Mouse (Mus musculus) ES-E14 (cell line): ENCODE measurements around the gene Sfta2. TPM values are rescaled to one million over a fixed set of nuclear protein-coding genes. Genes with fewer than 3 reads are reported as not detected.

ENCODE experiments used
- DNase-seq: peaks from one replicate; pipeline ENCODE4 v3.0.0-alpha.2; 2013; ENCODE audit warnings: low read depth, low spot score
- H3K27ac ChIP-seq: 2 replicates; pipeline ENCODE4 v1.5.1; 2012; ENCODE audit warnings: low read depth, mild to moderate bottlenecking, low read length, moderate library complexity, mixed read lengths; ENCODE audit not compliant: poor library complexity, insufficient read depth, severe bottlenecking
- H3K36me3 ChIP-seq: 2 replicates; pipeline ENCODE4 v1.6.1; 2012; ENCODE audit warnings: mild to moderate bottlenecking, low read length, moderate library complexity, mixed read lengths; ENCODE audit not compliant: control insufficient read depth, poor library complexity, insufficient read depth, severe bottlenecking
- H3K4me1 ChIP-seq, 2 experiments: fragments of 150-350 bp in 1 of 2; sonication (generic) in 1 of 2; 2 replicates each; pipeline ENCODE4 v1.6.1; 2012; ENCODE audit warnings: low read length in 2 of 2, mild to moderate bottlenecking in 1 of 2, mixed read lengths in 1 of 2; ENCODE audit not compliant: control insufficient read depth in 2 of 2, insufficient read depth in 2 of 2, poor library complexity in 1 of 2
- H3K4me3 ChIP-seq, 2 experiments: fragments of 150-350 bp in 1 of 2; sonication (generic) in 1 of 2; 2 replicates each; pipeline ENCODE4 v1.5.1; 2012; ENCODE audit warnings: low read length in 2 of 2, low read depth in 1 of 2, mild to moderate bottlenecking in 1 of 2, mixed read lengths in 1 of 2; ENCODE audit not compliant: insufficient read depth in 1 of 2, poor library complexity in 1 of 2, severe bottlenecking in 1 of 2
- H3K9ac ChIP-seq: 2 replicates; pipeline ENCODE4 v1.6.1; 2012; ENCODE audit warnings: low read depth, mild to moderate bottlenecking, low read length, mixed read lengths; ENCODE audit not compliant: poor library complexity, insufficient read depth, severe bottlenecking
- H3K9me3 ChIP-seq: fragments of 150-350 bp; sonication (generic); 2 replicates; pipeline ENCODE4 v1.6.1; 2012; ENCODE audit warnings: low read depth, mild to moderate bottlenecking, low read length; ENCODE audit not compliant: control insufficient read depth, insufficient read depth
- CHD2 ChIP-seq: IDR thresholded peaks from 2 replicates; pipeline ENCODE4 v1.6.1; 2014; ENCODE audit warnings: mild to moderate bottlenecking, low read depth, low read length, inconsistent platforms
- HCFC1 ChIP-seq: IDR thresholded peaks from 2 replicates; pipeline ENCODE4 v1.6.1; 2012; ENCODE audit warnings: low read length, inconsistent platforms, borderline replicate concordance; ENCODE audit not compliant: insufficient read depth
- MAFK ChIP-seq: IDR thresholded peaks from 2 replicates; pipeline ENCODE4 v1.6.1; 2014; ENCODE audit warnings: mild to moderate bottlenecking, low read depth, low read length, inconsistent platforms; ENCODE audit not compliant: insufficient read depth
- ZC3H11A ChIP-seq: IDR thresholded peaks from 2 replicates; pipeline ENCODE4 v1.6.1; 2012; ENCODE audit warnings: low read depth, mild to moderate bottlenecking, inconsistent platforms, low read length, borderline replicate concordance
- ZNF384 ChIP-seq: IDR thresholded peaks from 2 replicates; pipeline ENCODE4 v1.6.1; 2012; ENCODE audit warnings: low read depth, low read length, inconsistent platforms
- in situ Hi-C, 2 experiments: fragments of 600-800 bp; cut with MboI; formaldehyde crosslinking; loops; one replicate each; pipeline ENCODE4 v1.15.1; 2025; ENCODE audit warnings: low sequenced_read_pairs in 2 of 2, inconsistent platforms in 1 of 2; ENCODE audit not compliant: unreplicated experiment in 2 of 2
- total RNA-seq: library from RNA; depleted of rRNA; stranded (reverse); fragments of 300-350 nt; gene quantifications from 2 replicates; pipeline ENCODE4 v1.2.3, GENCODE M21; 2012

The Sfta2 gene
- total RNA-seq, 1 experiment, result not detected

DNA sequence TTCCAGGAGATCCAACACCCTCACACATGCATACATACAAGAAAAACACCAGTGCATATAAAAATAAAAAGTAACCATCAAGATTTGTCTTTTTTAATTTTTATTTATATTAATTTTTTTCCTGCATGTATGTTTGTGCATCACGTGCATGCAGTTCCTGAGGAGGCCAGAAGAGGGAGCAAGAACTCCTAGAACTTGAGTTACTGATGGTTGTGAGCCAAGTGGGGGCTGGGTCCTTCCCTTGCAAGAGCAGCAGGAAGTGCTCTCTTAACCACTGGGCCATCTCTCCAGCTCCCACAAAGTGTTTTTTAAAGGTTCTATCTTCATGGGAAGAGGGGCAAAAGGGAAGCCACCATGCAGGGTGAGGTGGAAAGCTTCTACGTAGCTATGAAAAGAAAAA is 93.9 kb downstream of the Sfta2 start:
- in situ Hi-C loops, result no loop called here
- peak; percentile 83 for DNase-seq
- peaks cover 5 to 15% of the 10 kb centered on the region in 2 experiments; a peak in 3 of 4 replicates for H3K4me1 ChIP-seq
- H3K36me3 ChIP-seq, result peaks cover 3% of the 10 kb centered on the region; the same call in 1 of the 2 replicates
- H3K27ac ChIP-seq, result no peak overlapping the region
- no peak overlapping the region for H3K4me3 ChIP-seq
- no peak for TF ChIP-seq CHD2
- no peak for TF ChIP-seq MAFK
- no peak for TF ChIP-seq ZNF384
- TF ChIP-seq HCFC1, result no peak
- TF ChIP-seq ZC3H11A, result no peak
- H3K9ac ChIP-seq, result no peak overlapping the region
- no peaks in the 10 kb centered on the region for H3K9me3 ChIP-seq

DNA sequence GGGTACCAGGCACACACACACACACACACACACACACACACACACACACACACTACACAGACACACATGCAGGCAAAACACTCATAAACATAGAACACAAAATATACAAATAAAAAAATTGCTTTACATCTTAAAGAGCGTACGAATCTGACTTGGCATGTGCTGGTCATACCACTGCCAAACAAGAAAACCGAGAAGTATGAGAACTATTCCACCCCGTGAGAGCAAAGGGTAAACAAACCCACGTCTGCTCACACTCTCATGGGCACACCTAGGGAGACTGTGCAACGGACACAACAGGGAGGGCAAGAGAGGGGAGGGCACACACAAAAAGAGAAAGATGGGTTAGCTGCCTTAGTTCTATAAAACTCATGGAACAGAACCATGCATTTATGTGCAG is 95.3 kb downstream of the Sfta2 start:
- TF ChIP-seq CHD2 (no peak), ZC3H11A (no peak), ZNF384 (no peak), HCFC1 (no peak)
- no peak overlapping the region for H3K4me3 ChIP-seq
- no peak overlapping the region for H3K9ac ChIP-seq
- no peaks in the 10 kb centered on the region; the same call in 1 of the 2 replicates for H3K36me3 ChIP-seq
- no peak for DNase-seq
- H3K9me3 ChIP-seq, result no peaks in the 10 kb centered on the region
- peaks cover 5 to 19% of the 10 kb centered on the region in 2 experiments; a peak in 3 of 4 replicates for H3K4me1 ChIP-seq
- H3K27ac ChIP-seq, result no peak overlapping the region
- in situ Hi-C loops, result no loop called here

DNA sequence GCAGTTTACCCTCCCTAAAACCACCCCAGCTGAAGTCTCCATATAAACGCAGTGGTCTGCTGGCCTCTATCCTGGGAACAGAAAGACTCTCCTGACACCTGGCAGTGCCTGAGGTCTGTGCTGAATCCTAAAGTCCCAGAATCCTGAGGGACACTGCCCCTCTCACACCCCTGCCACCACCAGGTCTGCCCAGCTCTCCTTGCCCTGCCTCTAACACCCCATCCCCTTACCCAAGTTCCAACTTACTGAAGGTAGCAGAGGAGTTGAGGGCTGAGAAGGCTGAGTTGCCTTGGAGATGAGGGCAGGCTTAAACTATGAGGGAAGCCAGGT is 96.0 kb downstream of the Sfta2 start:
- peak overlapping the region; percentile 38 to 57; a peak in 3 of 4 replicates for H3K4me3 ChIP-seq
- DNase-seq, result no peak
- H3K9me3 ChIP-seq, result no peaks in the 10 kb centered on the region
- H3K9ac ChIP-seq, result peak overlapping the region; percentile 73; the same call in 1 of the 2 replicates
- in situ Hi-C loops, result no loop called here
- no peak for TF ChIP-seq MAFK
- no peak for TF ChIP-seq CHD2
- no peak for TF ChIP-seq HCFC1
- TF ChIP-seq ZC3H11A, result no peak
- no peak for TF ChIP-seq ZNF384
- peaks cover 5 to 18% of the 10 kb centered on the region in 2 experiments; a peak in 3 of 4 replicates for H3K4me1 ChIP-seq
- H3K36me3 ChIP-seq, result no peaks in the 10 kb centered on the region; the same call in 1 of the 2 replicates
- peak overlapping the region; percentile 95 for H3K27ac ChIP-seq

DNA sequence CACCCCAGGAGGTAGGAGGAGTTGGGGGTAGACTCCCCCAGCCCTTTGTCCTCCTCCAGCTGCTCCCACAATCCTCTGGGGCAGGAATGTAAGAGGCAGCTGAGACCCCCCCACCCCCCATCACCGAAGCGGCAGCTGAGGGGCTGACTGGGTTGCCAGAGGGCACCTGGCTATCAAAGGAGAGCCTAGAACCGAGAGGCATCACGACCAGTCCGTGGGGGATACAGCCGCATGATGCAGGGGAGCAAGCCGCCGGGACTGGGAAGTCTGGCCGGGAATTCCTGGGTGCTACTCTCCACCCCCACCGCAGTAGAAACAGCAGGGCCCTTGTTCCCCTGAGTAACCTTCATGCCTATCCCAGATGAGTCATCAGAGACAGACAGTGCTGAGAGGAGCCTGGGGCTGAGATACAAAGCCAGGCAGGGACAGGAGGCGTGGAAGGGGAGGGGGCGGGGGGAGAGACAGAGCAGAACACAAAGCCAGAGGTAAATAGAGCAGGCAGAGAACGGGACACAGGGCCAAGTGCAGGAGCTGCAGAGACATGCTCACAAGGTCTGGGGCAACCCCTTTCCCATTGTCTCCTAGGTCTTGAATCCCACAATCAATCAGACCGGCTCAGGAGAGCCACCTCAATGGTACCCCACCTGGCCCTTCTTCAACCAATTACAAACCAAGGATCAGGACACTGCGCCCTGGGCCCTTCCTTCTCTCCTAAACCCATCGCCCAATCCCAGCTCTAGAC is 96.6 kb downstream of the Sfta2 start:
- Histone ChIP-seq H3K9me3 (no peaks in the 10 kb centered on the region), H3K9ac (peak overlapping the region; percentile 73), H3K36me3 (no peaks in the 10 kb centered on the region; the same call in 1 of the 2 replicates), H3K4me1 (peaks cover 5 to 20% of the 10 kb centered on the region in 2 experiments; a peak in 3 of 4 replicates), H3K27ac (peak overlapping the region; percentile 95), H3K4me3 (peak overlapping the region; percentile 38 to 57)
- peak; percentile 58 for DNase-seq
- in situ Hi-C loops, result no loop called here
- TF ChIP-seq HCFC1, result no peak
- TF ChIP-seq CHD2, result no peak
- TF ChIP-seq ZNF384, result no peak
- no peak for TF ChIP-seq ZC3H11A
- no peak for TF ChIP-seq MAFK
